Mouse (Mus musculus) effector memory CD4-positive, alpha-beta T cell, adult 5 months (primary cell): ENCODE measurements around the gene Taar5. TPM values are rescaled to one million over a fixed set of nuclear protein-coding genes. Genes with fewer than 3 reads are reported as not detected.

Source experiments
- polyA plus RNA-seq: library from polyadenylated mRNA; unstranded; fragments of 100-300 nt; shearing (Covaris generic); gene quantifications from one replicate; pipeline ENCODE4 v1.2.1, GENCODE M21; 2017

Gene Taar5
- not detected for polyA plus RNA-seq

DNA sequence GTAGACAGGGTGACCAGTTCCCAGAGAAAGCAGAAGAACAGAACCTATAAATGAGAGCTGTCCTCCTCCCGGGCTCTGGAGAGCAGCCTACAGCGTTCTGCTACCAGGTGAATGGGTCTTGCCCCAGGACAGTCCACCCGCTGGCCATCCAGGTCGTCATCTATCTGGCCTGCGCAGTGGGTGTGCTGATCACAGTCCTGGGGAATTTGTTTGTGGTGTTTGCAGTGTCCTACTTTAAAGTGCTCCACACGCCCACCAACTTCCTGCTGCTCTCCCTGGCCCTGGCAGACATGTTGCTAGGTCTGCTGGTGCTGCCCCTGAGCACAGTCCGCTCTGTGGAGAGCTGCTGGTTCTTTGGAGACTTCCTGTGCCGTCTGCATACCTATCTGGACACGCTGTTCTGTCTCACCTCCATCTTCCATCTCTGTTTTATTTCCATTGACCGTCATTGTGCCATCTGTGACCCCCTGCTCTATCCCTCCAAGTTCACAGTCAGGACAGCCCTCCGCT is at the start of gene Taar5:
Gene Taar5, plus strand, starts transcription at position 51 of the 510 bp plus-strand sequence.

DNA sequence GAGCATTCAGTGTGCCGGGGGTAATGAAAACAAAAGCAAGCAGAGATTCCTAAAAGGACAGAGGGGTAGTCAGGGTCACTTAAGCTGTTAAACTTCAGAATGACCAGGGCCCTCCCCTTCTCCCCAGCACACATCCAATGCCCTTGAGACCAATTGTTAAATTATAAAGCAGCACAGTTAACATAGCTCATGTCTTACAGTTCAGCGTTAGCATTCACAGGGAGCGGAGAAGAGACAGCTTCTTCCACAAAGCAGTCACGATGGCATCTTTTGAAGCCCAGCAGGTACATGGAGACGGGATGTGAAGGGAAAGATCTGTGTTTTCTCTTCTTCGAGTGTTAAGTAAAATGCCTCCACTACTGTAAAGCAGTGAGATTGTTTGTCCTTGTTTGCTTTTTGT is 32.2 kb upstream of the Taar5 start, which contains the start of gene Taar2:
Gene Taar2, plus strand, starts transcription at position 261 of the 400 bp plus-strand sequence.

GRCm38 (mm10) chr10:23949508-23950005 is 20.9 kb upstream of the Taar5 start, which contains the start of gene Taar3:
Gene Taar3 (plus strand): TSS chr10:23949558.

DNA sequence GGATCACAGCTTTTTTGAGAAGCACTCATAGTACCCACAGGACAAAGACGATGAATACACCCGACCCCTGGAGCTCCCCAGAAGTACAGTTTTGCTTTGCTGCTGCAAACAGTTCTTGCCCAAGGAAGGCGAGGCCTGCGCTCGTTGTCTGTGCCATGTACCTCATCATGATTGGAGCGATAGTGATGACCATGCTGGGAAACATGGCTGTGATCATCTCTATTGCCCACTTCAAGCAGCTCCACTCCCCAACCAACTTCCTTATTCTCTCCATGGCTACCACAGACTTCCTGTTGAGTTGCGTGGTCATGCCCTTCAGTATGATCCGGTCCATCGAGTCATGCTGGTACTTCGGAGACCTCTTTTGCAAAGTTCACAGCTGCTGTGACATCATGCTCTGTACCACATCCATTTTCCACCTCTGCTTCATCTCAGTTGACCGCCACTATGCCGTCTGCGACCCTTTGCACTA is 10.0 kb upstream of the Taar5 start, which contains the start of gene Taar4:
Gene Taar4, plus strand, starts transcription at position 51 of the 472 bp plus-strand sequence.

DNA sequence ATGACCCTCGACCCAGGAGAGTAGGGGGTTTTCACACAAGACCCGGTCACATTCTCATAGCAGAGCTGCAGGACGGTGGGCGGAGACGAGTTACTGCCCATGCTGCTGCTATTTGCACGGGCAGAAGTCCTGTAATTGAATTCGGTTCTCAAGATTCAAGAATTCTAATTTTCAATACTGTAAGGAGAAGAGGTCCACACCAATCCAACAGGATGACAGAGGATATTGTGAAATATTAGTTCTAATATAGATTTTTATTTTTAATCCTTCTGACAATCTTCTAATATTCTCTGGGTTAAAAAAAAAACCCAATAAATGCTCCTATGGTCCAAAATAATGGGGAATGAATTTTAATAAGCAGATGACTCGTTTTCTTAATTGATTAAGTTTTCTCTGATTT is 15.0 kb downstream of the Taar5 start, which contains the start of gene Taar6:
Gene Taar6, minus strand, starts transcription at position 101 of the 400 bp plus-strand sequence.

GRCm38 (mm10) chr10:23993381-23993780 is 22.9 kb downstream of the Taar5 start, which contains the start of gene Taar7a:
Gene Taar7a (minus strand): TSS chr10:23993481.

DNA sequence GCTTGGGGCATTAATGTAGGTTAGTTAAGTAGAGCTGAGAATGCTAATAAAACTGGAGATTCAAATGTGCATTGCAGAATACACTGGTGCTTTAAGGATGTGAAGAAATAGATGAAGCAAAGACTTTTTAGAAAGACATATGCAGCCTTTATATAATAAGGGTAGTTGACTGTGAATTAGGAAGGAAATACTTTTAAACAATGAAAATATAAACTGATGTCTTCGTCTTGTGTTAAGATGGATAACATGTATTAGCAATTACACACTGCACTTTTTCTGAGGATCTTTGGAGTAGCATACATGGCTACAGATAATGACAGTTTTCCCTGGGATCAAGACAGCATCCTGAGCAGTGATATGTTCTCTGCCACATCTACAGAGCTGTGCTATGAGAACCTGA is 29.1 kb downstream of the Taar5 start, which contains the start of gene Taar7b:
Gene Taar7b, plus strand, starts transcription at position 301 of the 400 bp plus-strand sequence.

Other genes starting within 250 kb of the Taar5 start
- 43.5 TPM for gene Rps12, start 183.4 kb upstream of the Taar5 start, polyA plus RNA-seq
- gene Slc18b1, start 173.7 kb upstream of the Taar5 start, polyA plus RNA-seq, result not detected
- gene Vnn3, start 119.2 kb upstream of the Taar5 start, polyA plus RNA-seq, result not detected
- not detected for gene Vnn1, start 76.0 kb upstream of the Taar5 start, polyA plus RNA-seq
- gene Taar1, start 50.4 kb upstream of the Taar5 start, polyA plus RNA-seq, result not detected
- gene Taar2, start 32.1 kb upstream of the Taar5 start, polyA plus RNA-seq, result not detected
- gene Taar3, start 21.1 kb upstream of the Taar5 start, polyA plus RNA-seq, result not detected
- not detected for gene Taar4, start 10.2 kb upstream of the Taar5 start, polyA plus RNA-seq
- gene Taar6, start 14.9 kb downstream of the Taar5 start, polyA plus RNA-seq, result not detected
- not detected for gene Taar7a, start 22.8 kb downstream of the Taar5 start, polyA plus RNA-seq
- not detected for gene Taar7b, start 29.2 kb downstream of the Taar5 start, polyA plus RNA-seq
- not detected for gene Taar7d, start 56.5 kb downstream of the Taar5 start, polyA plus RNA-seq
- gene Taar7e, start 66.9 kb downstream of the Taar5 start, polyA plus RNA-seq, result not detected
- not detected for gene Taar7f, start 78.8 kb downstream of the Taar5 start, polyA plus RNA-seq
- not detected for gene Taar8a, start 105.8 kb downstream of the Taar5 start, polyA plus RNA-seq
- not detected for gene Taar8b, start 121.6 kb downstream of the Taar5 start, polyA plus RNA-seq
- not detected for gene Taar8c, start 131.2 kb downstream of the Taar5 start, polyA plus RNA-seq
- not detected for gene Taar9, start 138.8 kb downstream of the Taar5 start, polyA plus RNA-seq
- 22.1 TPM for gene Stx7, start 178.6 kb downstream of the Taar5 start, polyA plus RNA-seq